Mouse (Mus musculus) cerebellum, postnatal 14 days (tissue): ENCODE measurements at regions not wholly inside any gene's neighbourhood (a gene's known extent, or its start where the extent isn't known, plus 50 kb on each side); places are given as distances from the start of the nearest gene placed in this dataset.

Experiments used
- DNase-seq, 2 experiments: peaks; one replicate each; pipeline ENCODE4 v3.0.0; 2021; ENCODE audit warnings: mixed read lengths in 2 of 2

- DNase-seq: no peak
Observed at GRCm38 (mm10) chr12:90664436-90664835, 73.8 kb downstream of the Dio2 start.

DNA sequence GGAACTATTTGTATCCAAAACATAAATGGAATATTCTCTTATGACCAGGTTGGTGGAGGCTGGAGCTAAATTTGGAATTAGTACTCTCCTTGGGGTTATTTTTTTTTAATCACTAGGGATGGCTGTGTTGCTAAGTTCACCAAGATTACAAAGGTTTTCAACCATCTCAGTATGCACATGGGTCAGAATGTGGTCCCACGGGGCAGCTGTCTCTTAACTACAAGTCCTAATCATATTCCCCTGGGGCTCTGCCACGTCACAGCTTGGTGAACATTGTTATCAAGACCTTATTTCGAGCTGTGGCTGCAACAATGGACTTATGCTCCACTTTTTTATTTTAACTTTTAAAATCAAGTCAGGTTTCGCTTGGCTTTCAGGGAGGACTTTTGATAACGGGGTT is 92.8 kb downstream of the Dio2 start:
- no peak for DNase-seq

DNA sequence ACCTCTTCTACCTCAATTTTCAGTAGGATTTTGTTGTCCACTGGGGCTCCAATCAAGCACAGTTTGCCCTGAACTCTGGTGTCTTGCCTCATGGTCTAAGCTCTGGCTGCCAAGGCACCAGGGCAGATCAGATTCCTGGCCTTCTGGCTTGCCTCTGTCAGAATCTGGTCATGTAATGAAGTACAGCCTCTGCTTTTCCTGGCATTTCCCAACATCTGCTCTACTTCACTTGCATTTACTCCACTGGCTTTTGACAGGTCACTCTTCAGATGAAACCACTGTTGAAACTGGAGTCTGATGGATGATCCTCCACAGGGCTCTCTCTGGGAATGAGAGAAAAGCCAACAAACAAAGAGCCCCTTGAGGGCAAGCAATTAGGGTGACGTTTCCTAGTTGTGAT is 94.3 kb downstream of the Dio2 start:
- DNase-seq: no peak

GRCm38 (mm10) chr12:90624856-90625255 is 113.4 kb downstream of the Dio2 start:
- peak; percentile 51 to 54 for DNase-seq

- peak; percentile 61 to 84 for DNase-seq
Observed at GRCm38 (mm10) chr12:90623426-90623825, 114.8 kb downstream of the Dio2 start.

DNA sequence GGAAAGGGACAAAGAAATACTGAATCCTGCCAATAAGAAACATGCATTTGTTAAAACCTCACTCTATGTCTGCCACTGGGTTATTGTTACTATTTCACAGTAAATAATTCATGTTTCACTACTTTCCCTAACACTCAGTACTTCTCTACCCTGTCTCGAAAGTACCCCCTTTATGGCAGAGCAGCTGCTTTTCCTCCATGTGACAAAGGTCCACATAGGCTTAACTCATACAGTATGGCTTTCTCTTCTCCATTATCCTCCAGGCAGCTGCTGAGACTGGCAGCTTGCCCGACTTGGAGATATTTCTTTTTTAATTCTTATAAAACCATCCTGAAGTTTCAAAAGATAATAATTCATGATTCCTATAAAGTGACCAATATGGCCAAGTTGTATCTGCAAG is 129.4 kb downstream of the Dio2 start:
- no peak for DNase-seq

DNA sequence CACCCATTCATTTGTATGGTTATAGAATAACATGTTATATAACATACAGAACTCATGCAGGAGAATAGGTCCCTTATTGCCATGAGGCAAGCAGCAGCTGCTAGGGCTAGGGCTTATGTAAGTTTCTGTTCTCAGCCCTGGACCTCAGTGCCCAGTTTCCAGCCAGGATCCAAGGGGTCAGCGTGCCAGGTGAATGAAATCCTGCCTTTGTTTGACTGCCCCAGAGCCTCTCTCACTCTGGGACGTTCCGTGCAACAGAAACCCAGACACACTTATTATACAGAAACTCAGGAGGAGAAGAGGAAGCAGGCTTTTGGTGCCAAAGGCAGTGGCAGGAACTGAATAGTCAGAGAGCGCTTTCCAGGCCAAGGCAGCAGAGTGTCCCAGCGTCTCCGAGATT is 130.3 kb downstream of the Dio2 start:
- peak; percentile 51 to 65 for DNase-seq

DNA sequence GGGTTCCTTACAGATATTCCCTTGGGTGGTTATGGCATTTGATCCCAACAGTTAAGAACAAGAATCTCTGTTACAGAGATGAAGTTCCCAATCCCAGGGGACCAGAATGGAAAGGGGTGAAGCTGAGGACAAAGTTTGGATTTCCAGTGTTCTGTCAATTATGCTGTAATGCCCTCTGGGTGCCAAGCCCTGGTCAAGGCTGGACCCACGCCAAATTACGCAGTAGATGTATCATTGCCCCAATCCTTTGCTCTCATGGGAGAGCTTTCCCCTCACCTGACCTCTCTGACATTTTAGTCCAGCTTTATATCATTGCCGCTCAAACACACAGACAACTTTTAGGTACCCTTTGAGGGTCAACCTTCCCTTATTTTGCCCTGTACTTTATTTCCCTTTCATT is 158.2 kb downstream of the Dio2 start:
- no peak for DNase-seq

GRCm38 (mm10) chr12:90576103-90576502 is 162.1 kb downstream of the Dio2 start:
- DNase-seq: no peak

DNA sequence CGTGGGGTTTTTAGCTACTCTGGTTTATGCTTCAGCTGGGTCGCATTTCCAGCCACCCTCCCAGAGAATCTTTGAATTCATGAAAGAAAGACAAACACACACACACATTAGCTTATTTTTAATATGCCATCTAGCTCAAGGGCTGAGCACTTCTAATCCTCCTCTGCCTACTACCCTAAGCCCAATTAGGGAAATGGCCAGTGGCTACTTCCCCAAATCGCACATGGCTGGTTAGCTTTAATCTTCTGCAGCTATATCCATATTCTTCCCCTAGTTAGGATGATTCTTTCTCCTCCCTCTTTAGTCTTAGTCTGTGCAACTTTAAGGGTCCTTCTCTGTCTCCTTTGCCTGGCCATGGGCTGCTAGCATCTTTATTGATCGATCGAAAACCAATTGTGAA is 166.3 kb downstream of the Dio2 start:
- DNase-seq: no peak

DNA sequence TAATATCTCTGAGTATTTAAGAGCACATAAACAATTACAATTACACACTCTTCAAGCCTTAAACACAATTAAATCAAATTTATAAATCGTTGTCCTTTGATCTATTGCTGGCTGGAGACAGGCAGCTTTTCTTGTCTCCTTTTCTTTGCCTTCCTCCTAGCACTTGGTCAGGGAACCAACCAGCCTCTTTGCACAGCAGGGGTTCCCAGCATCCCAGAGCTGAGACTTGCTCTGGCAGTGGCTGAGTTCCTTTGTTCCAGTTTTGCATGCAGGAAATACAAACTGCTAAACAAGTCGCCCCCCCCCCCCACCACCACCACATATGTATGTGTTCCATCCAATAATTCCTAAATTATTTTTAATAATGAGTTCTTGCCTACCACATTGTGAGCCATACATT is 166.7 kb downstream of the Dio2 start:
- peak; percentile 63 to 66 for DNase-seq

GRCm38 (mm10) chr12:90566349-90566748 is 171.9 kb downstream of the Dio2 start:
- DNase-seq: peak; percentile 78 to 79

DNA sequence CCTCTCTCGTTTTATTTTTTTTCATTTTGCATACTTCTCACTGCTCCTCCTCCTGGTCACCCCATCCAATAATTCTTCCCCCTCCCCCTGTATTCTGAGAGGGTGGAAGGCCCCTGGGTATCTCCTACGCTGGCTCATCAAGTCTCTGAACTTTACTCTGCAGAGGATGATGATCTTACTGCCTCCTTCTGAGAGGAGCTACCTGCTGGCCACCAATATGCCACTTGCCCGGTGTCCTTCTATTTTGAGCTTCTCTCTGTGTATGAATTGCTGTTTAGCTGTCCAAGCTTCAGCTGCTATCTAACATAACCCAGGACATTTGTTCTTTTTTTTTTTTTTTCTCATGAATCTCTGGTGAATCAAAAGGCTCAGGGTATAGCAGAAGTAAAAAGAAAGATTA is 173.2 kb downstream of the Dio2 start:
- DNase-seq: peak; percentile 19 to 62

DNA sequence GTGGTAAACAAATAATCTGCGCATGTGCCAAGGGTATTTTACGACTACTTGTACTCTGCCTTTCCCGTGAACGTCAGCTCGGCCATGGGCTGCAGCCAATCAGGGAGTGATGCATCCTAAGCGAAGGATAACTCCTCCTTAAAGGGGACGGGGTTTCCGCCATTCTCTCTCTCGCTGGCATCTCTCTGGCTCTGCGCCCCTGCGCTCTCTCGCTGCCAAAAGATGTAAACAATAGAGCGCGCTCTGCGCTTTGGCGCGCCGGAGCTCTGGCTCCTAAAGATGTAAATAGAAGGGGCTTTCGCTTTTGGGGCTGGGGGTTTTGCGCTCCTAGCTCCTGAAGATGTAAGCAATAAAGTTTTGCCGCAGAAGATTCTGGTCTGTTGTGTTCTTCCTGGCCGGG is 173.6 kb downstream of the Dio2 start:
- peak; percentile 21 to 23 for DNase-seq

DNA sequence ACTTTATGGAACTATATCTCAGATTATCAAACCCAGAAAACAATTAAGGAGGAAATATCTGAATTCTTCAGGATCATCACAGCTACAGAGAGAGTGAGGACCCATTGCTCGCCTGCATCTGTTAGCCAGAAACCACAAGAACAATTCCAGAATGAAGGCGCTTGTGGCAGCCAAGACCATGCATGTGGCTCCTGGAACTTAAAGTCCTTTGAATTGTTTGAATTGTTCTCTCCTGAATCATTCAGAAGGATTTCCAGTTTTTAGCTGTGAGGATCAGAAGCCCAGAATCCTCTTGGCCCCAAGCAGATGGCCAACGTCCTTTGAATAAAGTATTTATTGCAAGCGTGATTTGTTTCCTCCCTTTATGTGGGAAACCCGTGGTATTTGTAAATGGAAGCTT is 195.9 kb downstream of the Dio2 start:
- DNase-seq: no peak
